11 mouse cellular contexts compared by ENCODE assay signal in the genomic region with DNA sequence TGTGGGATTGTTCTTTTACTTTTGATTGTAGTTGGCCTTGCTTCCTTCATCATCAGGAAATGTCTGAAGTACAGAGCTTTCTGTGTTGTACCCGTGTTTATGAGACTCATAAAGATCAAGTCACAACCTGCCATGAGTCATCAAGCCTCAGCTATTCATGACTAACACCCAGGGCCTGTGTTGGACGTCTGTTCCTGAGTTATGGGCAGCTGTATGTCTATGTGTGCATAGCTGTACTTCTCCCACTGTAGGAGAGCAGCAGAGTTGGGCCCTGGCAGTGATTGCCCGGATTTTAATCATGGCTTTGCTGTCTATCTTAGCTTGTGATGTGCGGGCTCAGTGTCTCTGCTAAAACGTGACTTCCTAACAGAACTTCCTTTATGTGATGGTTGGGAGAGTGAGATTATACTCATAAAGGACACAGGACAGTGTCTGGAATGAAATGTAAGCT. TPM values are rescaled to one million over a fixed set of nuclear protein-coding genes. Genes with fewer than 3 reads are reported as not detected.
DNase-seq lines count a peak whose midpoint lies in the region; ATAC-seq and TF ChIP-seq lines count a peak whose summit lies in the region.
"Had no signal": no experiment of that assay in that cellular context is flagged by ENCODE, and none has a peak within 500 bp of the region (broad histone marks: within the 10 kb centered on the region; RNA-seq: fewer than 3 reads in every experiment).

No protein-coding gene starts in this region.

- peak; percentile 47 for ATAC-seq in granulocyte monocyte progenitor cell, adult 5-6 weeks (replicated peaks; ENCODE audit: poor library complexity, severe bottlenecking)

- H3K27me3 ChIP-seq in liver, adult 2 months (ENCODE audit: control insufficient read depth, insufficient read depth, low read length) = no peaks in the 10 kb centered on the region
- H3K27me3 ChIP-seq in small intestine, adult 2 months (ENCODE audit: control insufficient read depth, insufficient read depth, low read length) = no peaks in the 10 kb centered on the region
- H3K27me3 ChIP-seq: limb, embryonic 15.5 days had no signal

- TF ChIP-seq CTCF in liver, adult 2 months (IDR thresholded peaks at IDR 0.05; ENCODE audit: low read depth, low read length) = no peak
- TF ChIP-seq CTCF in small intestine, adult 2 months (IDR thresholded peaks at IDR 0.05; ENCODE audit: extremely low read depth, insufficient read length, insufficient replicate concordance, low read depth, low read length) = no peak

- no peak for TF ChIP-seq POLR2A in liver, adult 2 months (IDR thresholded peaks at IDR 0.05; ENCODE audit: extremely low read depth, insufficient read depth, low read length)
- no peak for TF ChIP-seq POLR2A in small intestine, adult 2 months (IDR thresholded peaks at IDR 0.05; ENCODE audit: low read depth, low read length)

- peaks cover 90% of the 10 kb centered on the region for H3K36me3 ChIP-seq in liver, adult 2 months (ENCODE audit: control insufficient read depth, insufficient read depth, low read length)
- H3K36me3 ChIP-seq in small intestine, adult 2 months (ENCODE audit: control insufficient read depth, insufficient read depth, low read length) = peaks cover 78% of the 10 kb centered on the region

- H3K4me3 ChIP-seq in liver, adult 2 months (ENCODE audit: insufficient read depth, low read depth, low read length) = no peak overlapping the region
- no peak overlapping the region for H3K4me3 ChIP-seq in small intestine, adult 2 months (ENCODE audit: low read depth, low read length)
- H3K4me3 ChIP-seq: limb, embryonic 15.5 days had no signal

- DNase-seq in adrenal gland, adult (ENCODE audit: inconsistent age in 2 of 2, low spot score in 1 of 2) = peak; percentile 62 to 81
- DNase-seq in adrenal gland, postnatal 4 days (ENCODE audit: low spot score in 2 of 2) = no peak
- DNase-seq in liver, adult 2 months (ENCODE audit: extremely low read depth, low read depth, low spot score) = no peak
- DNase-seq in liver = no peak
- no peak for DNase-seq in left cerebral cortex, adult 9 months (ENCODE audit: low spot score in 2 of 2)
- no peak for DNase-seq in lung, postnatal 14 days
- DNase-seq: kidney, adult 11 months had no signal

- H3K27ac ChIP-seq in liver, adult 2 months (replicated peaks; ENCODE audit: insufficient read depth, low read depth, low read length) = peak overlapping the region; percentile 64
- peak overlapping the region; percentile 75 for H3K27ac ChIP-seq in small intestine, adult 2 months (ENCODE audit: insufficient read depth, low read depth, low read length)
- H3K27ac ChIP-seq: limb, embryonic 15.5 days had no signal

- peaks cover 3% of the 10 kb centered on the region; the same call in 1 of the 2 replicates for H3K4me1 ChIP-seq in liver, adult 2 months (ENCODE audit: control insufficient read depth, insufficient read depth, low read length)
- peaks cover 11% of the 10 kb centered on the region; the same call in 1 of the 2 replicates for H3K4me1 ChIP-seq in small intestine, adult 2 months (ENCODE audit: control insufficient read depth, insufficient read depth, insufficient read length, low read length)

- WGBS in liver, adult 2 months = 68% methylated on average over 5 of the region's 5 CpGs
- WGBS in small intestine, adult 2 months = 35% methylated on average over 5 of the region's 5 CpGs

- H3K9ac ChIP-seq in liver, adult 2 months (ENCODE audit: low read depth, low read length) = no peak overlapping the region
- H3K9ac ChIP-seq: limb, embryonic 15.5 days had no signal

- H3K79me2 ChIP-seq in liver, adult 2 months (ENCODE audit: control insufficient read depth, insufficient read depth, low read length) = peaks cover 18% of the 10 kb centered on the region; the same call in 1 of the 2 replicates

RNA-seq across cellular contexts. Expression of a gene that starts 31.3 kb away (rescaled TPM):
- total RNA-seq in adrenal gland, postnatal 4 days (2021) = 100 to 1,000 TPM; 101 to 104 TPM
- 95.0 and 98.7 TPM in 2 replicates for total RNA-seq in liver, adult 2 months (2014; rRNA removed)
- polyA plus RNA-seq in liver, adult 2 months (2012; rRNA removed) = 43.5 and 45.7 TPM in 2 replicates
- total RNA-seq in granulocyte monocyte progenitor cell, adult 5-6 weeks (2014; fragmentation: Nextera tagmentation) = 81.6 and 114 TPM in 2 replicates
- total RNA-seq in granulocyte monocyte progenitor cell, adult 5-6 weeks (2017) = 95.6 and 100 TPM in 2 replicates
- polyA plus RNA-seq in small intestine, adult 2 months (2012; rRNA removed) = 9.8 and 29.5 TPM in 2 replicates

RNA-seq across cellular contexts. Expression of a gene that starts 46.8 kb away (rescaled TPM):
- under 1 TPM; 0.20 to 0.25 TPM for total RNA-seq in adrenal gland, postnatal 4 days (2021)
- 0.13 and 0.74 TPM in 2 replicates for total RNA-seq in liver, adult 2 months (2014; rRNA removed)
- polyA plus RNA-seq in liver, adult 2 months (2012; rRNA removed) = 0.07 TPM in 1 of 2 replicates, not detected in the other
- not detected in 2 replicates for total RNA-seq in granulocyte monocyte progenitor cell, adult 5-6 weeks (2014; fragmentation: Nextera tagmentation)
- not detected in 2 replicates for total RNA-seq in granulocyte monocyte progenitor cell, adult 5-6 weeks (2017)
- polyA plus RNA-seq in small intestine, adult 2 months (2012; rRNA removed) = 0.06 and 0.47 TPM in 2 replicates
- polyA plus RNA-seq: brain, embryonic 14.5 days had no signal

RNA-seq across cellular contexts. Expression of a gene that starts 52.6 kb away (rescaled TPM):
- total RNA-seq in adrenal gland, postnatal 4 days (2021) = 10 to 100 TPM; 25.6 to 29.8 TPM
- total RNA-seq in liver, adult 2 months (2014; rRNA removed) = 14.6 and 20.1 TPM in 2 replicates
- 2.7 and 3.9 TPM in 2 replicates for polyA plus RNA-seq in liver, adult 2 months (2012; rRNA removed)
- total RNA-seq in granulocyte monocyte progenitor cell, adult 5-6 weeks (2014; fragmentation: Nextera tagmentation) = 106 and 119 TPM in 2 replicates
- total RNA-seq in granulocyte monocyte progenitor cell, adult 5-6 weeks (2017) = 133 and 147 TPM in 2 replicates
- polyA plus RNA-seq in small intestine, adult 2 months (2012; rRNA removed) = 4.1 and 9.4 TPM in 2 replicates

Comparison
In these comparisons a context has a peak if more than half of its experiments do, and no peak if none do; other contexts are left out.
1. DNase-seq: peak in adrenal gland, adult (2 of 2); none in adrenal gland, postnatal 4 days (0 of 2), liver, adult 2 months (single experiment), liver (single experiment), left cerebral cortex, adult 9 months (0 of 2) and lung, postnatal 14 days (single experiment).